Mouse (Mus musculus) midbrain, embryonic 12.5 days (tissue): ENCODE measurements around the gene Plcl1. TPM values are rescaled to one million over a fixed set of nuclear protein-coding genes. Genes with fewer than 3 reads are reported as not detected.
"Not testable (repeated sequence)": the region's sequence is repeated elsewhere in the genome, so short reads cannot be mapped to it uniquely, and the experiment has no call there.

Experiments
- ATAC-seq: fragments of 200-750 bp; cut with Nextera tagmentation; 2 replicates; pipeline ENCODE4 v1.8.0; 2017; ENCODE audit warnings: low read depth, moderate TSS enrichment, moderate library complexity; ENCODE audit not compliant: low FRiP score
- H3K27ac ChIP-seq: fragments of 300-500 bp; sonication (generic); replicated peaks from 2 replicates; pipeline ENCODE4 v1.5.1; 2016; ENCODE audit warnings: mild to moderate bottlenecking
- H3K27me3 ChIP-seq: fragments of 300-500 bp; sonication (generic); 2 replicates; pipeline ENCODE4 v1.6.1; 2016; ENCODE audit warnings: mild to moderate bottlenecking
- H3K36me3 ChIP-seq: fragments of 300-500 bp; sonication (generic); 2 replicates; pipeline ENCODE4 v1.6.1; 2016
- H3K4me1 ChIP-seq: fragments of 300-500 bp; sonication (generic); 2 replicates; pipeline ENCODE4 v1.6.1; 2016
- H3K4me2 ChIP-seq: fragments of 300-500 bp; sonication (generic); replicated peaks from 2 replicates; pipeline ENCODE4 v1.6.1; 2016; ENCODE audit warnings: mild to moderate bottlenecking, moderate library complexity
- H3K4me3 ChIP-seq: fragments of 300-500 bp; sonication (generic); 2 replicates; pipeline ENCODE4 v1.5.1; 2016; ENCODE audit warnings: mild to moderate bottlenecking
- H3K9ac ChIP-seq: fragments of 300-500 bp; sonication (generic); replicated peaks from 2 replicates; pipeline ENCODE4 v1.6.1; 2016; ENCODE audit warnings: mild to moderate bottlenecking, moderate library complexity
- H3K9me3 ChIP-seq: fragments of 300-500 bp; sonication (generic); 2 replicates; pipeline ENCODE4 v1.6.1; 2016; ENCODE audit warnings: mild to moderate bottlenecking
- WGBS: fragments of 180-500 bp; shearing (Covaris S2); methylation state at CpG from one replicate; pipeline ENCODE4 v1.1.7; 2016; 5-methylcytosine and 5-hydroxymethylcytosine counted together
- polyA plus RNA-seq: library from polyadenylated mRNA; unstranded; fragments of >200 nt; fragmentation: Nextera tagmentation; extraction: Ambion mirVana; gene quantifications from 2 replicates; pipeline ENCODE4 v1.2.1, GENCODE M21; 2016

The Plcl1 gene
- polyA plus RNA-seq, 1 experiment from 2014 or later: 2.2 TPM

DNA sequence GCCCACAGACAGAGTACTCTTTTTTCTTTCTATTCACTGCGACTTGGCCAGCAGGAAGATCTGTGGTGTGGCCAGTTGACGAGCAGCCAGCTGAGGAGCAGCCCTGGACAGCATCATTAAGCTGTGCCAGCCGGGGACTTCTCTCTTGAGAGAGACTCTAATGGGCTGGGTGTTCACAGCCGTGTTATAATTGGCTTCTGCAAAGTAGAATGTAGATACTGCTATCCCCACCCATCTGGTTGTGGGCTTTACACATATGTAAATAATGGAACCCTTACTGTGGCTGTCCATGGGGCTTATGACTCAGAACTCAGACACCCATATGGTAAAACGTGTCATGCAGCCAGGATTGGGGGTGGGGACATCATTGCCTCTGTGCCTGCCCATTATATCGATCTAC is 83.6 kb downstream of the Plcl1 start:
- WGBS: 63% methylated on average over 6 of the region's 6 CpGs
- Histone ChIP-seq H3K4me3 (no peak overlapping the region), H3K9me3 (no peaks in the 10 kb centered on the region), H3K9ac (no peak overlapping the region), H3K4me1 (no peaks in the 10 kb centered on the region), H3K27me3 (no peaks in the 10 kb centered on the region), H3K27ac (no peak overlapping the region), H3K4me2 (no peak overlapping the region), H3K36me3 (no peaks in the 10 kb centered on the region)
- ATAC-seq: peak; percentile 75

DNA sequence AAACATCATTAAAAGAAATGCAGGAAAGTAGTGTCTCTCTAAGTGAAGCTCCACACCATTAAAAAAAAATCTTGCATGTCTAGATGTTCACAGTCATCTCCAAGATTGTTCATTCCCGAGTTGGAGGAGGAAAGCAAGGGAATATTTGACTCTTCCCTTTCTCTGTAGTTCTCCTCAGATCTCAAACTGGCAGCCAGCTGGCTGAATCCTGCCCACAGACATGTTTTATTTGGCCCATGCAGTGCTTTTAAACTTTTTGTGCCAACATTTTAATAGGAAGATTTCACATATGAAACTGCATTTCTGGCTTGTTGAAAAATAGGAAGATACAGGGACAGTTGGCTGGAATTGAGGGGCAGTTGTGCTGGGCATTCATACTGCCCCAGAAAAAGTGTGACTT is 94.2 kb downstream of the Plcl1 start:
- no peak for ATAC-seq
- no peak overlapping the region for H3K9ac ChIP-seq
- no peak overlapping the region for H3K4me3 ChIP-seq
- H3K27ac ChIP-seq: no peak overlapping the region
- WGBS: 64% methylated on average over 1 of the region's 1 CpGs
- peaks cover 5% of the 10 kb centered on the region for H3K4me1 ChIP-seq
- H3K36me3 ChIP-seq: no peaks in the 10 kb centered on the region
- H3K4me2 ChIP-seq: no peak overlapping the region
- no peaks in the 10 kb centered on the region for H3K9me3 ChIP-seq
- H3K27me3 ChIP-seq: no peaks in the 10 kb centered on the region

DNA sequence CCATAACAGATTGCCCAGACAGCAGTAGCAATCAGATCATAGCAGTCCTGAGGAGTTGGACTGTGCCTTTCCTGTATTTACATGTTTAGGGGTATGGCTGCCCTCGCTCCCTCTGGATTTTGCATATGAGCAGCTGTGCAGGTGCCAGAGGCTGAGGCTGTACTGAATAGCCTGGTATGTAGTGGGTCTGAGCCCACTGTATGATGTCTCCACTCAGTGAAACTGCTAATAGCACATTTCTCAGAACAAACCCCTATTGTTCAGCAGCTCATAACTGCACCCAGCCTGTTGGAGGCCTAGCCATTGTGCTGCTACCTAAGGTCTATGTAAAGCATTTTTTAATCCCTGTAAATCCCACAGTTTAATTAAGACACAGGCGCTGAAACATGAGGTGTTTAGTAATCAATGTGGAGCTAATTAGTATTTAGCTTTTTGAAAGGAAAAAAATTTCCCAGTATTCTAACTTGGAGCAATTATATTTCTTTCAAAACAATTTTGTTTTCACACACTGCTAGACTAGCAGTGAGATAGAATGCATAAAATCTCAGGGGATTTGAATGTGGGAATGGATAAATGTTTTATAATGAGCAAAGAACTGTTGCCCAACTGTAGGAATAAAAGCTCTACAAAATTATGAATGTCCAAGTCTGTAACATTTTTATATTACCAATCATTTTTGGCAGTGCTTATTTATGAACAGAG is 95.4 kb downstream of the Plcl1 start:
- no peak overlapping the region for H3K27ac ChIP-seq
- H3K9me3 ChIP-seq: no peaks in the 10 kb centered on the region
- H3K4me1 ChIP-seq: peaks cover 5% of the 10 kb centered on the region
- H3K27me3 ChIP-seq: no peaks in the 10 kb centered on the region
- WGBS: 46% methylated on average over 2 of the region's 2 CpGs
- no peaks in the 10 kb centered on the region for H3K36me3 ChIP-seq
- no peak overlapping the region for H3K4me3 ChIP-seq
- no peak overlapping the region for H3K4me2 ChIP-seq
- ATAC-seq: peak; percentile 77
- H3K9ac ChIP-seq: no peak overlapping the region

DNA sequence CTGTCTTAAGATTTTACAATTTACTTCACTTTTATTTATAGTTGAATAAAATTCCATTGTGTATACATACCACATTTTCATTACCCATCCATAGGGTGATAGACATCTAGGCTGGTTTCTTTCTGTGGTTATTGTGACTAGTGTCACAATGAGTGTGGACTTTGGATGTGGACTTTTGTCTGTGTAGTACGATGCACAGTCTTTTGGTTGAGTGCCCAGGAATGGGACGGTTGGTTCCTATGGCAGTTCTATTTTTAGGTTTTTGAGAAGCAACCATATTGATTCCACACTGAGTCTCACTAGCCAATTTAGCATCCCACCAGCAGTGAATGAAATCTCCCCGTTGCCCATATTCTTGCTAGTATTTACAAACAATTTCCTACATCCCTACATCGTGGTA is 100.1 kb downstream of the Plcl1 start:
- Histone ChIP-seq H3K27me3 (no peaks in the 10 kb centered on the region), H3K4me1 (peaks cover 4% of the 10 kb centered on the region), H3K27ac (no peak overlapping the region), H3K4me2 (no peak overlapping the region), H3K9me3 (no peaks in the 10 kb centered on the region), H3K9ac (no peak overlapping the region), H3K36me3 (no peaks in the 10 kb centered on the region), H3K4me3 (no peak overlapping the region)
- 91% methylated on average over 4 of the region's 4 CpGs for WGBS
- no peak for ATAC-seq

- 81% methylated on average over 6 of the region's 6 CpGs for WGBS
- ATAC-seq: no peak
- Histone ChIP-seq H3K27me3 (no peaks in the 10 kb centered on the region), H3K9ac (no peak overlapping the region), H3K4me1 (no peaks in the 10 kb centered on the region), H3K27ac (no peak overlapping the region), H3K36me3 (no peaks in the 10 kb centered on the region), H3K9me3 (no peaks in the 10 kb centered on the region), H3K4me2 (no peak overlapping the region), H3K4me3 (no peak overlapping the region)
Measured at GRCm38 (mm10) chr1:55507061-55507460, 101.3 kb downstream of the Plcl1 start.

DNA sequence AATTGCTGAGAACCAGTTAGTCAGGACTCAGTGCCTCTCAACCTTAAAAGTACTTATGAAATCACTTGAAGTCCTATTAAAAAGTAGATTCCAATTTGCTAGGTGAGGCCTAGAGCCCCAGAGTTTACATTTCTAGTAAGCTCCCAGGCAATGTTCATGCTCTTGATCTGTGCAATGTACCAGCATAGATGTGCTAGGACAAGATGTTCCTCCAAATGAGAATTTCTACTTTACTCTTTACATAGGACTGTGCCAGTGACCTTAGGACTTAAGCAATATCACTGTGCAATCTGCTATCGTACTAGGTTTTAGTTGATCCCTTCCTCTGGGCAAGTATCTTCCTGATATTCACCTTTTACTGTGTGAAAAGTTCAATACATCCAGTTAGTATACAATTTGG is 103.9 kb downstream of the Plcl1 start:
- 93% methylated on average over 1 of the region's 1 CpGs for WGBS
- H3K27me3 ChIP-seq: no peaks in the 10 kb centered on the region
- no peaks in the 10 kb centered on the region for H3K4me1 ChIP-seq
- H3K4me3 ChIP-seq: no peak overlapping the region
- H3K9ac ChIP-seq: no peak overlapping the region
- no peaks in the 10 kb centered on the region for H3K9me3 ChIP-seq
- H3K4me2 ChIP-seq: no peak overlapping the region
- no peak for ATAC-seq
- no peak overlapping the region for H3K27ac ChIP-seq
- H3K36me3 ChIP-seq: no peaks in the 10 kb centered on the region

GRCm38 (mm10) chr1:55512165-55512564 is 106.4 kb downstream of the Plcl1 start:
- H3K9ac ChIP-seq: no peak overlapping the region
- no peaks in the 10 kb centered on the region for H3K9me3 ChIP-seq
- H3K27me3 ChIP-seq: no peaks in the 10 kb centered on the region
- WGBS: 80% methylated on average over 3 of the region's 3 CpGs
- no peak overlapping the region for H3K4me2 ChIP-seq
- no peaks in the 10 kb centered on the region for H3K36me3 ChIP-seq
- no peak for ATAC-seq
- H3K4me1 ChIP-seq: no peaks in the 10 kb centered on the region
- H3K27ac ChIP-seq: no peak overlapping the region
- H3K4me3 ChIP-seq: no peak overlapping the region

- not testable (repeated sequence) for H3K36me3 ChIP-seq, H3K9me3 ChIP-seq, H3K27ac ChIP-seq, H3K4me2 ChIP-seq, H3K4me1 ChIP-seq, H3K27me3 ChIP-seq, H3K4me3 ChIP-seq, ATAC-seq, H3K9ac ChIP-seq
- no CpG with 5 or more reads among the region's 2 CpGs for WGBS
Measured at GRCm38 (mm10) chr1:55512799-55513198, 107.1 kb downstream of the Plcl1 start.

GRCm38 (mm10) chr1:55517182-55517581 is 111.5 kb downstream of the Plcl1 start:
- Histone ChIP-seq H3K9ac (no peak overlapping the region), H3K27ac (no peak overlapping the region), H3K9me3 (no peaks in the 10 kb centered on the region), H3K4me1 (no peaks in the 10 kb centered on the region), H3K4me2 (no peak overlapping the region), H3K27me3 (no peaks in the 10 kb centered on the region), H3K4me3 (no peak overlapping the region), H3K36me3 (no peaks in the 10 kb centered on the region)
- no peak for ATAC-seq

DNA sequence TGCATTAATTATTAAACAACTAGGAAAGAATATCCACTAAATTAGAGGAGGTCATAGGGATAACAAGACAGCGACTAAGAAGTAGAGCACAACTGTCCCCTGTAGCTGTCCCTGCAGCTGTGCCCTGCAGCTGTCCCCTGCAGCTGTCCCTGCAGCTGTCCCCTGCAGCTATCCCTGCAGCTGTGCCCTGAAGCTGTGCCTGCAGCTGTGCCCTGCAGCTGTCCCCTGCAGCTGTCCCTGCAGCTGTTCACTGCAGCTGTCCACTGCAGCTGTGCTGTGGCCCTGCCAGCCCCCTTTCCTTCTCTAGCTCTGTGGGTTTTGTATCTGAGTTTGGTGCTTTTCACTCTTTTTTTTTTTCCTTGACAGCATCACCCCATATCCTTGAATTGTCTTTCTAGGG is 118.2 kb downstream of the Plcl1 start:
- no peak overlapping the region for H3K27ac ChIP-seq
- H3K4me3 ChIP-seq: no peak overlapping the region
- H3K27me3 ChIP-seq: no peaks in the 10 kb centered on the region
- WGBS: 78% methylated on average over 1 of the region's 1 CpGs
- no peak for ATAC-seq
- H3K4me2 ChIP-seq: no peak overlapping the region
- H3K9me3 ChIP-seq: no peaks in the 10 kb centered on the region
- H3K36me3 ChIP-seq: no peaks in the 10 kb centered on the region
- H3K4me1 ChIP-seq: no peaks in the 10 kb centered on the region
- H3K9ac ChIP-seq: no peak overlapping the region

GRCm38 (mm10) chr1:55525100-55525499 is 119.4 kb downstream of the Plcl1 start:
- no peaks in the 10 kb centered on the region for H3K4me1 ChIP-seq
- no peak for ATAC-seq
- no peaks in the 10 kb centered on the region for H3K36me3 ChIP-seq
- WGBS: 79% methylated on average over 5 of the region's 5 CpGs
- no peak overlapping the region for H3K9ac ChIP-seq
- H3K4me3 ChIP-seq: no peak overlapping the region
- no peaks in the 10 kb centered on the region for H3K27me3 ChIP-seq
- H3K27ac ChIP-seq: no peak overlapping the region
- H3K9me3 ChIP-seq: no peaks in the 10 kb centered on the region
- H3K4me2 ChIP-seq: no peak overlapping the region

- 87% methylated on average over 2 of the region's 2 CpGs for WGBS
- no peak overlapping the region for H3K4me2 ChIP-seq
- H3K9me3 ChIP-seq: no peaks in the 10 kb centered on the region
- H3K36me3 ChIP-seq: no peaks in the 10 kb centered on the region
- H3K9ac ChIP-seq: no peak overlapping the region
- no peak for ATAC-seq
- no peaks in the 10 kb centered on the region for H3K27me3 ChIP-seq
- H3K4me3 ChIP-seq: no peak overlapping the region
- H3K4me1 ChIP-seq: no peaks in the 10 kb centered on the region
- no peak overlapping the region for H3K27ac ChIP-seq
Measured at GRCm38 (mm10) chr1:55525748-55526147, 120.0 kb downstream of the Plcl1 start.
